Mouse (Mus musculus) activated CD4-positive, CD25-positive, alpha-beta regulatory T cell, adult 4 months (primary cell): ENCODE results near the gene Ubald1. TPM values are rescaled to one million over a fixed set of nuclear protein-coding genes. Genes with fewer than 3 reads are reported as not detected.

Experiments
- ATAC-seq: one replicate; pipeline ENCODE4 v1.8.0; 2017
- polyA plus RNA-seq, 2 experiments: library from polyadenylated mRNA; unstranded; fragments of 100-300 nt; shearing (Covaris generic); gene quantifications; one replicate each; pipeline ENCODE4 v1.2.1; 2017

Gene Ubald1
- polyA plus RNA-seq, 2 experiments from 2014 or later, result 26.7 to 26.8 TPM

DNA sequence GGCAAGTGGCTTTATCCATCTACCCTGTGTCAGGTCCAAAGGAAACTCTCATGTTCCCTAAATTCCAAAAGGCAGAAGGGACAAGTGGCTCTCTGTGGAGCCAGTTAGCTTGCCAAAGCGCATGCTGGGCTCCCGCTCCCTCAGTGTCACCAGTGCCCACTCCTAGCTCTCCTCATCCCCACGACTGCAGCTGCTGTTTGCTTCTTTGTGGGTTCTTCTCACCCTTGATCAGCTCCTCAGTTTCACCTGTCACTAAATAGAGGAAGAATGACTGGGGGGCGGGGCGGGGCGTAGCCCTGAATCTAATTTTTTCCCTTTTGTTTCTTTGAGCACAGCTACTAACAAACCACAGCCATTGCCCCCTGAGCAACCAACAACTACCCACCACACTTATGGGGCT, 18.8 kb upstream of the Ubald1 start:
- no peak for ATAC-seq

DNA sequence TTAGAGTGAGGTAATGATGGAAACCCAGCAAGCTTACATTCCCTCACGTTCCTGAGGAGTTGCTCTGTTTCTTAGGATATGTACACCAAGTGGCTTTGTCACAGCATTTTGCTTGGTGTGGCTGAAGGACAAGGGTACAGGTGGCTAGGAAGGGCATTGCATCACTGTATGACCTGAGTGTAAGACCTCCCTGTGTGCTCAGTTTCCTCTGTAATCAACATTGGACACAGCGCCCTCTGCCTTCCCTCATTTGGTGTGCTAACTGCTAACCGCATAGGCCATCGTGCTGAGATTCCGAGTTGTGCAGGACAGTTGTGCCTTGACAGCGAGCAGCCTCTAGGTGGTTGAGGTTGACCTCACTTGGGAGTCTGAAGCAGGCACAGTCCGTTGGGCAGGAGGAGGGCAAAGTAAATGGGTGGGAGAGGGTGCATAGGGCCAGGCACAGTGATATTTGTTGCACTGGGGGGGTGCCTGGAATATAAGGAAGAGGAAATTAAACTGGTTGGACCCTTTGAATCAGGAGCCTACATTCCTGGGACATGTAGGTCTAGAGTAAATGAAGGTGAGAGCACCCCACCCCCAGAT, 17.1 kb upstream of the Ubald1 start:
- no peak for ATAC-seq

DNA sequence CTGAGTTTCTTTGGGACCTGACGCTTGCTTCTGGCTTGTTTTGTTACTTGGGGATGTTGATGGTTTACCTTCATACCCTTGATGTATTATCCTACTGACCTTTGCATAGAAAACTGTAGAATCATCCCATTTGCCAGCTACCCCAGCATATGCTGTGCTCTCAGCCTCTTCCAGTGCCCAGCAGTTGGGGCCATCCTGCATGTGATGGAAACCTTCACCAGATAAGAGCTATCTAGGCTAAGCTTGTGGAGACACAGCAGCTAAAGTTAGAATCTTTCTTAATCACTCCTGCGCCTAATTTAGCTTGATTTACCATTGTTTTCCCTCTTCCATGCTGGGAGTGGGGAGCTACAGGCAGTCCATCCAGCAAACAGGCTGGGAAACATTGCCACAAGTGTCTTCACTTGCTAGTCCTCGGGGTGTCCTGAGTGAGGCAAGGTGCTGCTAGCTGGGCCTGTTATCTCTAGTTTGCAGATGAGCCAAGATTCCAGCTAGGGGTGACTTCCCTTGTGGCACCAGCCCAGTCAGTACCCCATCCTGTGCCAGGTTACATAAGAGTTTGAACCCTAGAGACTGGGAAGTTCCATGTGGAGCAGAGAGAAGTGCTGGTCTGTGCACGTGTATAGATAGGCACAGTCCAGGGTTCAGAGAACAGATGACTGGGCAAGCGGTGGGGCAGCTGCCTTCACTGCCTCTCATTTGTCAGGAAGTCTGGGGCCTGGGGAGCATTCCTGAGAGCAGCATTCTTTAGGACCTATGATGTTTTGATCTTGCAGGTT, 16.3 kb upstream of the Ubald1 start:
- no peak for ATAC-seq

DNA sequence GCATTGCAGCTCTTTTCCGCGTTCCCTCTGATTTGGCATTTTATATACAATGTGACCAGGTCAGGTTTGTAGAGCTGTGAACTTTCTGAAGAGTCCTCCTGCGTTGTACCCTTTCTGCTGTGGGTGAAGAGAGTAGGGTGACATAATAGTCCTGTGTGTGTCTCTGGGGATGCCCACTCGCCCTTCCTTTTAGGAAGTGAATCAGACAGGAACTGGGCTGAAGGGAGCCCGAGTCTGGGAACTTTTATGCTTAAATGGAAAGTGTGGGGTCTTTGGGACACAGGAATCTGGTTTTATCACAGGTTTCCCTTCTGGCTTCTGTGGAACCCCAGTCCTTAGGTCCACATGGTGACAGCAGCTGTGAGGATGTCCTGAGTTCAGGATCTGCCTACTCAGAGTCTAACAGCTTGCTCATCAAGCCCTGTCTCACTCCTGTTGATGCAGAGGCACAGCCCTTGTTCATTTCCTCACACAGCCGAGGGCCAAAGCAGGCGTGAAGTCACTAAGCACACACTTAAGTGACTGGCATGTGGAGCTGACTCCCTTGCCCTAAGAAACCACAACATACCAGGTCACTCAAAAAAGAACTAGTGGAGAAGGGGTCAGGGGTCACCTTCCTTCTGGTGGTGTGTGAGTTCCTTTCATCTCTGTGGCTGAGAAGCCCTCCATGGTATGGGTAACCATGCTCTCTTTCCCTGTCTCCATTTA, 14.2 kb upstream of the Ubald1 start:
- ATAC-seq, result no peak

DNA sequence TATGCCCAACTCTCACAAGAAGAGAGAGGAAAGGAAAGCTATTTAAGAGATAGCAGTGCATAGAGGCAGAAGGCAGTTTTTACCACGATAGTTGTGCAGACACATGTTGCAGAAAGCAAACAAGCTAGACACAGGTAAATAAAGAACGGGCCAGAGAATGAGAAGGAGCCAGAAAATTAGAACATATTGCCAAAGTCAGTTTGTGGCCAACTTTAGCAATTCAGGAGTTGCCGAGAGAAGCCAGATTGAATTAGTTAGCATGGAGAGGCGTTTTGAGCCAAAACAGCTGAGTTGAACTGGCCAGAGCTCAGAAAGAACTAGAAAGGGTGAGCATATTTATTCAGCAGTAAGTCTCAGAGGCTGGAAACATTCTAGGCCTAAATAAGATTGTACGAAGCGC, 12.1 kb upstream of the Ubald1 start:
- no peak for ATAC-seq

DNA sequence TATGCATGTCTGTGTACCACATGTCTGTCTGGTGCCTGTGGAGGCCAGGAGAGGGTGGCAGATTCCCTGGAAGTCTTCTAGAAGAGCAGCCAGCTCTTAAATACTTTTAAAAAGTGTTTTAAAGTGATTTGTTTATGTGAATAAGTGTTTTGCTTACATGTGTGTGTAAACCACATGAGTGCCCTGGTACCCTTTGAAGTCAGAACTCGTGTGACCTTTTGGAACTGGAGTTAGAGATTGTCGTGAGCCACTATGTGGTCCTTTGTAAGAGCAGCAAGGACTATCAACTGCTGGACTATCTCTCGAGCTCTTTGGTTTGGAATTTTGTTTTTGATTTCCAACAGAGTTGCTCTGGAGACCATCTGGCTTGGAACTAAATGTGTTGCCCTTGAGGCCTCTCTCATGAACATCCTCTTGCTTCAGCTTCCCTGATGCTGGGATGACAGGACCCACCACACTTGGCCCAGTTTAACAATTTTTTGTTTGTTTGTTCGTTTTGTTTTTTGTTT, 10.1 kb upstream of the Ubald1 start:
- ATAC-seq, result no peak

DNA sequence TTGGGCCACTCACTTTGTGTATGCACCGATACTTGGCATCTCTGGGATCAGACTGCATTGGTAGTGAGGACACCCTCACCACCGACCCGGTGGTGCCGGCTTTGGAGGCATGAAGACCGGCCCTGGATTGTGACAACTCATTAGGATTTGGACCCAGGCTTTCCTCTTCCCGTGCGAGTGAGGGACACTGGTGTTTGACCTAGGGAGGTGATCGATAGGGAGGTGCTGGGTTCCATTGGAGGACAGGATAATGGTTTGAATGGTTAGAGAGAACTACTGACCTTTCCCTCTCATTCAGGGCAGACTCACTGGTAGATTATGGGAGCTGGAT, 6.5 kb upstream of the Ubald1 start:
- no peak for ATAC-seq

DNA sequence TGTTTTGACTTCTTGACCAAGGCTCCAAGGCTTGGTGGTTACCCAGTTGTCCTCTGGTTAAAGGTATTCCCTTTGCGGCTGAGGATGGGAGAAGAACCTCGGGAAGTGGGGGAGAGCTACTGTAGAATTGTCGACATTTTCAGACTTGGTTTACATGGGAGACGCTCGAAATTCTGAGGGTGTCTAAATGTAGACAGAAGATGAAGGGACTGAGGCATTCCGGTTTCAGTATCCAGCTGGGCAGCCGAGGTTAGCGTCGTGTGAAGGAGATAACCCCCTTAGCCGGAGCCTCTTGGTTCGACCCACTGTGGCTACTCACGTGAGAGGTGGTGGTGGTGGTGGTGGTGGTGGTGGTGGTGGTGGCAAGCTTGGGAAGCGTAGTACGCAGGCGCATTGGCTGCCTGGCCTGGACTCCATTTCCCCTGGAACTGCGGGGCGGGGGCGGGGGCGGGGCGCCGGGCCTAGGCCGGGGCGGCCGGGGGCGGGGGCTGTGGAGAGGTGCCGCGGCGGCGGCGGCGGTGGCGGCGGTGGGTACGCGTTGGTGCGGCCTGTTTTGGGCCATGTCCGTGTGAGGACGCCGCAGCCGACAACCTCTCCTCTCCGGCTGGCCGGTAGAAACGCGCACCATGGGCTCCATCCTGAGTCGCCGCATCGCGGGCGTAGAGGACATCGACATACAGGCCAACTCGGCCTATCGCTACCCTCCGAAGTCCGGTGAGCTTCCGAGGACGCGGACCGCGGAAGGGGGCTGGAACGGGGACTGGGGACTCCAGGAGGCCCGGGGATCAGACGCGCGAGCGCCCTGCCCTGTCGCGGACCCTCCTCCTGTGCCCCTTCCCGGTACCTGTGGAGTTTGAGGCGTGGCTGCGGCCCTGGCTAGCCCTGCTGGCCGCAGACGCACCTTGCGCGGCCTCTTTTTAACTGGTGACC, 5.9 kb upstream of the Ubald1 start, which contains the start of gene Mgrn1:
Gene Mgrn1 (plus strand): TSS at position 490 of the 930 bp plus-strand sequence.
- ATAC-seq, result peak; percentile 49

DNA sequence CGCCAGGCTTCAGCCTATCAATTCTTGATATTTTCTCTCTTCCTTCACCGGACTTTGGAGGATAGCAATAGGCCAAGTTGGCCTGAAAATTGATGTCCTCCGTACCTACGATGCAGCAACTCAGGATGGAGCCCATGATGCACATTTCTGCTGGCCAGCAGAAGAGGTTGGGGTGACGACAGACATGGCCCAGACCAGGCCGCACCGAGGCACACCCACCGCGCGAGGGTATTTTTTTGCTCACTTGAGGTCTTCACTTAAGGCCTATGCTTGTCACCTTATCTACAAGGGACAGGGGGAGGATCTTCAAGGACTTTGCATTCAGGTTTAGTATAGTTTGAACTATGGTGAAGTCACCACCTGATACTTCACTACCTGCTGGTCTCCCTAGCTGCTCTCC, 4.8 kb upstream of the Ubald1 start:
- ATAC-seq, result no peak

DNA sequence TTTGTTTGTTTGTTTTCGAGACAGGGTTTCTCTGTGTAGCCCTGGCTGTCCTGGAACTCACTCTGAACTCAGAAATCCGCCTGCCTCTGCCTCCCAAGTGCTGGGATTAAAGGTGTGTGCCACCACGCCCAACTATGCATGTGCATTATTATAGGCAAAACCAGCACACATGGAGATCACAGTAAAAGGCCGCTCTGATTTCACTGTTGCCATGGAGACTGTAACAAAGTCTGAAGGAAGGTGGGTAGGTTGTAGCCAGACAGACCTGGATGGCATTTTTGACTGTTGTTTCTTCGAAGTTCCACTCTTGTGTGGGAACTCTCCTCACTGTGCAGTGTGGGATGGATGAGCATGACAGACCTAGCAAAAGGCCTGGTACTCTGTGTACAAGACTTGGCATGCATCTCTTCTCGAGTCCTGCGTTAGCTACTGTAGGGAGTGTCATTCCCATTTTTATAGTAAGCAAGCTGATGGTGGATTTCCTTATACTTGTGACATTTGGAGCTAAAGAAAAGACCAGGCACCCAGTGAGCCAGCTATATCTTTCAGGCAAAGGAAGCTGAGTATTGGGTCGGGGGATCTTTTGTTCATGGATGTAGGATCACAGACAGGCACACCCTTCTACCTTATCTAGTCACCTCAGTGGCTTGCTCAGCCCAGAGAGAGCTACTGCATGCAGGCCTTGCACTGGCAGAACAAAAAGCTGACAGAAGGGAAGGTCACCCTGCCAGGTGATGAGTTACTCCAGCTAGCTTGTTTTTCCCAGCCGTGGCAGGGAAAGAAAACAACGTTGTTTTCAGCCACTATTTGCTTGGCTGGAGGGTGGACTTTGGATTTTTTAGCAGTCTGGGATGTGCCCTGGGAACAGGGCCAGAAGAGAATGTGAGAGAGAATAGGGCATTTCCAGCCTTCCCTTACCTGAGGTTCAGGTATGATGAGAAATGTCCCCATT, 1.6 kb upstream of the Ubald1 start:
- ATAC-seq, result no peak

DNA sequence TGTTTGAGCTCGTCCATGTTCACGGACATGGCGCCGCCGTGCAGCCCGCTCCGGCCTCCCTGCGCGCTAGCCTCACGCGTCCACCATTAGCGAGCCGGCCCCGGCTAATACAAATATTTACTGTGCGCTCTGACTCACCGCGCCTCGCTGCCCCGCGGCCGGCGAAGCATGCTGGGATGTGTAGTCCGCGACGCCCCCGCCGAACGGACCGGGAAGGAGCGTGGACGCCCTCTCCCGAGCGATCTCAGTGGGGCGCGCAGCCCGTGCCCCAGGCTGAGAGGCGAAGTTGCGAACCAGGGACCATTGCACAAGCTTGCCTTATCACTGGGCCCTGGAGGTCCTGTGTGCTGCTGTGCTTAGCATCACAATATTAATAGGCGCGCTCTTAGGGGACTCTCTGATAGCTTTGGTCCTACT, 399 bp downstream of the Ubald1 start:
- peak; percentile 45 for ATAC-seq

DNA sequence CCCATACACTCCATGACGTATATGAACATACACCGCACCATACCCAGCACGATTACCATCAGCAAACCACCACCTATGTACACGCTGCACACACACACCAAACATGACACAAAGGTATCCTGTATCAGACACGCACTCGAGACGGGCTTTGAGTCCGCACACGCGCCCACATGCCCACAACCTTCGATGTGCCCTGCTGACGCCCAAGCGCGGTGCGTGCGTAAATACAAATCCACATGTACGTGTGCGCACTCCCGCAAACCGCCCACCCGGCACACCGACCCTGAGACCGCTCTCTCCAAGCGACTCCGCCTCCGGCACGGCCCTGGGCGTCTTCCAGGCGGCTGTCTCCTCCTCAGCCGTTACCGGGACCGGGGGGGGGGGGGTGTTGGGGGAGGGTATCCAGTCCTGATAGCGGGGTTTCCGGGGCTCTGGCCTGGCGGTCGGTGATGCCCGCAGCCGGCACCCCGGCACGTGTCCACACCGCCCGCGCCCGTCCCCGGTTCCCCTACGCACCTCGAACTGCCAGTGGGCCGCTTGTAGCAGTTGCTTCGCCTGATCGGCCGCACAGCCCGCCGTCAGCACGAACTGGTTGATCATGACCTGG, 911 bp downstream of the Ubald1 start:
- ATAC-seq, result peak; percentile 34

DNA sequence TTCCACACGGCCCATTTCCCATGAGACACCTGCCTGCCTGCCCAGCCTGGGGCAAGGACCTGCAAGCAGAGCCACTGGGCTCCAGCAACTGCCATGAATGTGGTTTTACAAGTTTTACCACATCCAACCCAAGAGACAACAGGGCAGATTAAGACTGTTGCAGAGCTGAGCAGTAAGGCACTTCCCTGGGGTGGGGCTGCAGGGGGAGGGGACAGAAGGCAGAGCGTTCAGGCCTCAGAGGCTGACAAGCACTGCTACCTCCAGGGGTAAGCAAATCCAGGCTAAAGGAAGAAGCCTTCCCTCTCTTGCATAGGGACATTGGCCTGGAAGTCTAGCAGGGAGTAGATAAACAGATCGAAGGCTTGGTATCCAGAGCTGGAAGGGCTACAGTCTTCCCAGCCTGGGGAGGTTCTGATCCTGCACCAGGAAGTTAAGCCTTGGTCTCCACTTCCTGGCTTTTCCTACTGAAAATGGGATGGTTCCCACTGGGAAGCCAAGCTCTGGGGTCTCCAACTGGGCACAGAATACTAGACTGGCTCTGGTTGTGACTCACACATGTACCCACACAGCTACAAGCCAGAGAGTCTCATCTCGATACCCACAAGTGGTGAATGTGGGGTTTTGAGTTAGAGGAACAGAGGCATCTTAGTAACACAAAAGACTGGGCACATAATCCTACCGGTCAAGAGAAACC, 1.8 kb downstream of the Ubald1 start:
- ATAC-seq, result peak; percentile 39

DNA sequence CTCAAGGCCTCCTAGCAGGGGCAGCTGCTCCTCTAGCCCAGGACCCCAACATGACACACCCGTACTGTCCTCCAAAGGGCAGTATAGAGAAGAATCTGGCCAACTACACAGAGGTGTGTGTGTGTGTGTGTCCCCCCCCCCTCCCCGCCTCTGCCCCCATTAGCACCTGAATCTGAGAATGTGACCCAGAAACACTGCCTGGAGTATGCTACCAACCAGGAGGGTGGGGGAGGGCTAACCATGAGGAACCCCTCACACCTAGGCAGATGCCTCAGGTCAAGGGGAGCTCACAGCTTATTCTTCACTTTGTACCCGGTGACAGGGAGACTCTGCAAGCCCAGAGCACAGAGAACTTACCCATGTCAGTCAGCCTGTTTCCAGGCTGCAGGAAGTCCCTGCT, 2.4 kb downstream of the Ubald1 start:
- ATAC-seq, result no peak

DNA sequence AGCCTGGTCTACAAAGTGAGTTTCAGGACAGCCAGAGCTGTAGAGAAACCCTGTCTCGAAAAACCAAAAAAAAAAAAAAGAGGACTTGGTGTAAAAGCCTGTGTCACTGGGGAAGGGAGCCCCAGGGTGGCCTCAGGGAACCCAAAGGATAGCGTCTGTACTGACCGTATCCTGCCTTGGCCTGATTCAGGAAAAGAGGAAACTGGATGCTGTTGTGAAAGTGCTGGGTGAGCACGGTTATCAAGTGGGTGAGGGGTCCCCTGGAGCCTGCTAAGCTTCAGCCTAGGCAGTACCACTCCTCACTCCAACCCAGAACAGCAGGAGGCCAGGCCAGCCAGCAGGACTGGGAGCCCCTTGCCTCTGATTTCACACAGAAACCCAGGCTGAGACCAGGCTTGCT, 2.9 kb downstream of the Ubald1 start:
- ATAC-seq, result no peak

DNA sequence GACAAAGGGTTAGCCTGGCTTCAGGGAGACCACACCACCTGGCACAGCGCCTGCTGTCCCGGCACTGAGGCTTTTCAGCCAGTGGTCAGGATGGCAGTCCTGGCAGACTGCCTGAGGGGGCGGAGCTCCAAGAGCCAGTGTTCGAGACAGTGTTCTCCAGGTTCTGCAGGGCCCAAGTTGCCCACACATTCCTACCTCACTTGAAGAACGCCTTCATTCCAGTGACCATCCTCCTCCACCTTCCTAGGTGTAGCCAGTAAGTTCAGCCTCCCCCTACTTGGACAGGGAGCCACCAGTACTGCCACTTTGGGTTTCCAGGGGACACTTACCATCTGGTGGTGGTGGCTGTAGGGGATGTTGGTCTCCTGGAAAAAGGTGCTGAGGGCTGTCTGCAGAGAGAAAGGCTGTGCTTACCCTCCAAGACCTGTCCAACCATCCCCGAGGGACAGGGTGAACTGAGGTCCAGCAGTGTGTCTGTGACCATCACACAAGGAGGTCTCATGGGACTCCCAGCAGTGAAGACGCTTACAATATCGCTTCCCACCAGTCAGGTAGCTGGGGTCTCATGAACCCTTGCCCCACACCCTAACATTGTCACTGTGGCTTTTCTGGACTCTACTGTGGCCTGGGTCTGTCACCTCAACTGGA, 4.0 kb downstream of the Ubald1 start:
- ATAC-seq, result no peak

DNA sequence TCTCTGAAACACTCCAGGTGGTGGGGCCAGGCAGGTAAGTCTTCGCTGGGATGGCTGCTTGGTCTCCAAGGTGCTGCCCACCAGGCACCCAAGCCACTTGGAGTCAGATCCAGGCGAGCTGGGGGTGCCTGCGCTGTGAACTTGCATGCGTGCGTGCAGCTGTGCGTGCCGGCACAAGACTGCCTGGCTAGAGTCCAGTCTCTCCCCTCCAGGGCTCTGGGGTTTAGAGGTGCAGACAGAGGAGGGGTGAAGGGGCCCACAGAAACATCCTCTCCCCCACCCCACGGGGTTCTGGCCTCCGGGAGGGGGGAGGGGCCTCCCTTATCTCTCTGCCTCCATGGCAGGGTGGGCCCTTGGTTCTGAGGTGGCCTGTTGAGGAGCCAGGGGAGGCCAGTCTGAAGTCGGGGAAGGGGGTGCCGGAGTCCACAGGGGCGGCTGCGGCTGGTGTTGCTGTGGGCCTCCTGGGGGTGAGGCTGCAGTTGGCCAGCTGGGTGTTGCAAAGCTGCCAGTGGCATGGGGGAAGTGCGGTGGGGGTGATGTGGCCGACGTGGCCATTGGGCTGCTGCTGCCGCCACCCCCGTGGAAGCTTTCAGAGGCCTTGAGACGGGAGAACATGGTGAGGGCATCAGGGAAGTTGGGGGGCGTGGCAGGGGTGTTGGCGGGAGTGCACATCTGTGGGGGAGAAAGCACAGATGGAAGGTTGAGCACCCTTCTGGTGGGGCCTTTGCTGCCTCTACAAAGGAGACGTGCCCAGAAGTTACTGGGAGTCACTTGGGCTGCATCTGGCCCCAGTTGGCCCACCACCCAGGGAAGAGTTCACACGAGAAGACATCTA, 4.7 kb downstream of the Ubald1 start:
- no peak for ATAC-seq

DNA sequence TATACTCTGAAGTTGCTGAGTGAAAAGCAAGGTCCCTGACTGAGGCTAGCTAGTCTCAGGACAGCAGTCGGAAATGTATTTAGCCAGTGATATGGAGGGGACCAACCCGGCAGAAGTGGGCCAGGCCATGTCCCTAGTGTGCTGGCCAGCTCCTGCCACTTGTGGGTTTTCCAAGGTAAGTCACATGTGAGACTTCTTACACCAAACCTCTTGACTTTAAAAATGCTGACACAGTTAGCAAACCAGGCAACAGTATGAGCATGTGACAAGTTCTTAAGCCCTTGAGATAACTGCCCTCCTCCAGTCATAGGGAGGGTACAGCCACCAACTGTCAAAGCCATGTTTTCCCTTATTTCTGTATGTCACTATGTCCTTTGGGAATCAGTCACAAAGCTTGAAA, 8.2 kb downstream of the Ubald1 start:
- no peak for ATAC-seq

DNA sequence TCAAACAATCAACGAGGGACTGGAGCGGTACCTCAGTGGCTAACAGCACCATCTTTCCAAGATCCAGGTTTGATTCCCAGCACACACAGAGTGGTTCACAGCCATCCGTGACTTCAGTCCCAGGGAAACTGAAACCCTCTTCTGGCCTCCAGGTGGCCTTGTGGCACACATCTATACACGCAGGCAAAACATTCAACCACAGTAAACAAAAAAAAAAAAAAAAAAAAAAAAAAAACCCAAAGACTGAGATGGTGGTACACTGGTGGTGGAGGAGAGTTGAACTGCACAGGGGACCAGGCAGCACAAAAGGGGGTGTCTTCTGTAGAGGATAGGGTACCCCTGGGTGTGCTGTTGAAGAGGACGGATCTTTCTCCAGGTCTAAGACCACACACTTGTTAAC, 9.6 kb downstream of the Ubald1 start:
- ATAC-seq, result no peak
